Mouse (Mus musculus) liver, postnatal 0 days (tissue): ENCODE results near the gene Laptm4a. TPM values are rescaled to one million over a fixed set of nuclear protein-coding genes. Genes with fewer than 3 reads are reported as not detected.
"Not testable (repeated sequence)": the region's sequence is repeated elsewhere in the genome, so short reads cannot be mapped to it uniquely, and the experiment has no call there.

Experiments
- ATAC-seq: fragments of 200-750 bp; cut with Nextera tagmentation; 2 replicates; pipeline ENCODE4 v1.8.0; 2017; ENCODE audit warnings: mild to moderate bottlenecking, moderate library complexity
- DNase-seq: peaks from one replicate; pipeline ENCODE4 v3.0.0-alpha.2; 2016
- H3K27ac ChIP-seq: fragments of 300-500 bp; sonication (generic); 2 replicates; pipeline ENCODE4 v1.5.1; 2014; ENCODE audit warnings: antibody characterized with exemption, moderate library complexity, mild to moderate bottlenecking, low read depth
- H3K27me3 ChIP-seq: fragments of 300-500 bp; sonication (generic); 2 replicates; pipeline ENCODE4 v1.6.1; 2014; ENCODE audit warnings: low read length, control low read depth, mixed read lengths; ENCODE audit not compliant: insufficient read depth
- H3K36me3 ChIP-seq: fragments of 300-500 bp; sonication (generic); replicated peaks from 2 replicates; pipeline ENCODE4 v1.6.1; 2014; ENCODE audit warnings: mild to moderate bottlenecking, control low read depth, low read length, moderate library complexity, mixed read lengths; ENCODE audit not compliant: insufficient read depth
- H3K4me1 ChIP-seq: fragments of 300-500 bp; sonication (generic); 2 replicates; pipeline ENCODE4 v1.6.1; 2014; ENCODE audit warnings: antibody characterized with exemption, mild to moderate bottlenecking, control low read depth; ENCODE audit not compliant: insufficient read depth
- H3K4me2 ChIP-seq: fragments of 300-500 bp; sonication (generic); 2 replicates; pipeline ENCODE4 v1.6.1; 2014; ENCODE audit warnings: low read depth, mild to moderate bottlenecking, low read length, moderate library complexity, mixed read lengths
- H3K4me3 ChIP-seq: fragments of 300-500 bp; sonication (generic); 2 replicates; pipeline ENCODE4 v1.5.1; 2014; ENCODE audit warnings: low read depth, low read length
- H3K9ac ChIP-seq: fragments of 300-500 bp; sonication (generic); replicated peaks from 2 replicates; pipeline ENCODE4 v1.6.1; 2014; ENCODE audit warnings: mild to moderate bottlenecking, moderate library complexity
- H3K9me3 ChIP-seq: fragments of 300-500 bp; sonication (generic); 2 replicates; pipeline ENCODE4 v1.6.1; 2016; ENCODE audit warnings: mild to moderate bottlenecking, control low read depth, low read length, mixed read lengths
- CTCF ChIP-seq: sonication (generic); IDR thresholded peaks from 2 replicates; pipeline ENCODE4 v1.5.1; 2016; ENCODE audit warnings: antibody characterized with exemption, low read depth
- EP300 ChIP-seq: IDR thresholded peaks from 2 replicates; pipeline ENCODE4 v1.6.1; 2016; ENCODE audit warnings: antibody characterized with exemption, low read depth, mild to moderate bottlenecking
- WGBS: fragments of 180-500 bp; shearing (Covaris S2); extraction: QIAGEN DNeasy Blood & Tissue Kit; methylation state at CpG from one replicate; pipeline ENCODE4 v1.1.7; 2014; ENCODE audit not compliant: insufficient replicate concordance; 5-methylcytosine and 5-hydroxymethylcytosine counted together
- polyA plus RNA-seq: library from polyadenylated mRNA; unstranded; fragments of >200 nt; fragmentation: Nextera tagmentation; extraction: Ambion mirVana; gene quantifications from 2 replicates; pipeline ENCODE4 v1.2.1, GENCODE M21; 2015

The Laptm4a gene
- polyA plus RNA-seq, 1 experiment from 2014 or later = 128 TPM

GRCm38 (mm10) chr12:8928766-8929165, 7.3 kb downstream of the Laptm4a start:
- no peak overlapping the region for H3K27ac ChIP-seq
- H3K27me3 ChIP-seq = no peaks in the 10 kb centered on the region
- DNase-seq (no peak), ATAC-seq (peak; percentile 20; the same call in 1 of the 2 replicates)
- no peak for TF ChIP-seq CTCF
- no peak for TF ChIP-seq EP300
- H3K9me3 ChIP-seq = no peaks in the 10 kb centered on the region
- H3K36me3 ChIP-seq = peaks cover 11% of the 10 kb centered on the region
- peaks cover 12% of the 10 kb centered on the region for H3K4me1 ChIP-seq
- no peak overlapping the region for H3K4me3 ChIP-seq
- no peak overlapping the region for H3K9ac ChIP-seq
- no peak overlapping the region for H3K4me2 ChIP-seq
- 68% methylated on average over 4 of the region's 4 CpGs for WGBS

- DNase-seq (no peak), ATAC-seq (no peak)
- Histone ChIP-seq H3K27me3 (no peaks in the 10 kb centered on the region), H3K4me2 (no peak overlapping the region), H3K4me1 (peaks cover 5% of the 10 kb centered on the region), H3K36me3 (peaks cover 26% of the 10 kb centered on the region), H3K9me3 (no peaks in the 10 kb centered on the region), H3K9ac (no peak overlapping the region), H3K4me3 (no peak overlapping the region), H3K27ac (no peak overlapping the region)
- 55% methylated on average over 4 of the region's 4 CpGs for WGBS
- TF ChIP-seq EP300 = no peak
- TF ChIP-seq CTCF = no peak
Measured at GRCm38 (mm10) chr12:8931083-8931482, 9.6 kb downstream of the Laptm4a start.

DNA sequence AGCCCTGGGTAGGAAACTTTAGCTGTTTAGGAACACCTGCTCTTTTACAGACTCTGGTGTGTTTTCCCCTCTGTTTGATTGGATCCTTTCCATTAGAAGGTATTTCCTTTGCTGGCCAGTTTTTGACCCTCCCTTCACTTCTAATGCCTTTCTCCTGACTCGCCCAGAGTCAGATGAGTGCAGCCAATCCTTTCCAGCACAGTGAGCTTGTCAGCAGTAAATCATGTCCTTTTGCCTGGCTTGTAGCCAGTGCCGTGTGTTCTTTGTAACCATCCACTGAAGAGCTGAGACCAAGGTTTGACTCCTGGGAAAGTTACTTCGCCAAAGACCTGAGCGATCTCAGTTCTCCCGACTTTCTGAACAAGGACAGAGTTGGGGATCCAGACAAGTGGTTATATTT, 13.9 kb downstream of the Laptm4a start:
- H3K9me3 ChIP-seq = no peaks in the 10 kb centered on the region
- 77% methylated on average over 5 of the region's 5 CpGs for WGBS
- no peak overlapping the region for H3K9ac ChIP-seq
- TF ChIP-seq CTCF (no peak), EP300 (no peak)
- no peak overlapping the region for H3K4me3 ChIP-seq
- DNase-seq (no peak), ATAC-seq (no peak; the same call in 1 of the 2 replicates)
- H3K4me2 ChIP-seq = no peak overlapping the region
- H3K4me1 ChIP-seq = no peaks in the 10 kb centered on the region; the same call in 1 of the 2 replicates
- no peaks in the 10 kb centered on the region for H3K27me3 ChIP-seq
- H3K27ac ChIP-seq = no peak overlapping the region
- peaks cover 57% of the 10 kb centered on the region for H3K36me3 ChIP-seq

DNA sequence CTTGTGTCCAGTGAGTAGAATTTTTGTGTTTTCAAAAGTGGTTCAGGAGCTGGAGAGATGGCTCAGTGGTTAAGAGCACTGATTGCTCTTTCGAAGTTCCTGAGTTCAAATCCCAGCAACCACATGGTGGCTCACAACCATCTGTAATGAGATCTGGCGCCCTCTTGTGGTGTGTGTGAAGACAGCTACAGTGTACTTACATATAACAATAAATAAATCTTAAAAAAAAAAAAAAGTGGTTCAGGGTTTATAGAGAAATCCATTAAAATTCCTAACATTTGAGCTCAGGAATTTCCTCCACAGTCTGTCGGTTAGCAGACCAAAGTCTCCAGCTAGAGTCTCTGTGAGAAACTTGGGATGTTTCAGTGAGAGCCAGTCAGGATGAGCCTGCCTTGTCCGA, 14.7 kb downstream of the Laptm4a start:
- not testable (repeated sequence) for H3K9me3 ChIP-seq, H3K27me3 ChIP-seq, H3K27ac ChIP-seq, H3K4me3 ChIP-seq, H3K9ac ChIP-seq, DNase-seq, ATAC-seq, H3K4me1 ChIP-seq, H3K4me2 ChIP-seq
- peak; percentile 52 for TF ChIP-seq CTCF
- peaks cover 57% of the 10 kb centered on the region for H3K36me3 ChIP-seq
- 69% methylated on average over 4 of the region's 4 CpGs for WGBS

GRCm38 (mm10) chr12:8939490-8939889, 18.0 kb downstream of the Laptm4a start:
- ATAC-seq = no peak
- no peak for TF ChIP-seq EP300
- no peak for TF ChIP-seq CTCF
- DNase-seq = no peak
- Histone ChIP-seq H3K9me3 (no peaks in the 10 kb centered on the region), H3K27ac (no peak overlapping the region), H3K27me3 (no peaks in the 10 kb centered on the region), H3K4me1 (no peaks in the 10 kb centered on the region; the same call in 1 of the 2 replicates), H3K36me3 (peaks cover 50% of the 10 kb centered on the region), H3K4me2 (no peak overlapping the region), H3K9ac (no peak overlapping the region), H3K4me3 (no peak overlapping the region)
- 87% methylated on average over 4 of the region's 4 CpGs for WGBS

DNA sequence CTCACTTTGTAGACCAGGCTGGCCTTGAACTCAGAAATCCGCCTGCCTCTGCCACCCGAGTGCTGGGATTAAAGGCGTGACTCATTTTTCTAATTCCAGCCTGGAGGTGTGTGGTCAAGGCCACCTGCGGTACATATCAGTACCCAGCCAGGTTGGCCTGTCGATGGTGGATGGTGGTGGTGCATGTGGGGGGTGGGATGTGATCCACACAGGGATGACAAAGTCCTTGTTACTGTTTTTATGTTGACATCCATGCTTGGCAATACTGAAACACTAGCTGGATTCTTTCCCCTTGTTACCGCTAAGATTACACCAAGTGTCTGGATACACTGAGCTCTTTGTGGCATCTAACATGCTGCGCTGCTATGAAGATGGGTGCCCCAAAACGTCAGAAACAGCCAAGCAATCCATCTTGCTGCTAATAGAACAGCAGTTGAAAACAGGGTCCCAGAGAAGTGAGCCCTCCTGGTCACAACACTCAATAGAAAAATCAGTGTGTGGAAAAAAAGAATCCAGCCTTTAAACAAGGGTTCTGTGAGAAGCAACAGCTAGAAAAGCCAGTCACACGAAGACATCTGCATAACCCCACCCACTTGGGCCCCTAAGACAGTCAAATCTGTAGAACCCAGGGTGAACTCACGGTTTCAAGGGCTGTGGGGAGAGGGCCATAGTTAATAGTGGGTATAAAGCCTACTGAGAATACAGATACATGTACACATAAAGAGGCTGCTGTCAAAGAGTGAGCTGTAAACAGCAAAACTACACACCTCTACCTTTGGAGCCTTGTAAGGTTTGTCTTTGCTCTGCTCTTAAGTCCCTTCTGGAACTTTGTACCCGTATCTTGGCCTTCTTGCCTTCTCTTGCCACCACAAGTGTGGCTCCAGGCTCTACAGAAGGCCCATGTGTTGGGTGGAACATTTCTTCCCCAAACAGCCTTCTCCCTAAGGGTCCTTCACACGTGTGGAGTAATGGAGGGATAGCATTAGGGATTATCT, 18.8 kb downstream of the Laptm4a start:
- H3K36me3 ChIP-seq = peaks cover 41% of the 10 kb centered on the region
- 69% methylated on average over 12 of the region's 12 CpGs for WGBS
- H3K9me3 ChIP-seq = no peaks in the 10 kb centered on the region

More for the DNA sequence above, 18.8 kb downstream of the Laptm4a start:
- TF ChIP-seq EP300 (no peak), CTCF (no peak)
- ATAC-seq (no peak), DNase-seq (no peak)
- Histone ChIP-seq H3K9ac (no peak overlapping the region), H3K4me2 (no peak overlapping the region), H3K4me1 (no peaks in the 10 kb centered on the region; the same call in 1 of the 2 replicates), H3K27me3 (no peaks in the 10 kb centered on the region), H3K27ac (no peak overlapping the region), H3K4me3 (no peak overlapping the region)
